Mouse (Mus musculus) neural tube, embryonic 15.5 days (tissue): ENCODE measurements around the gene Arhgef28. TPM values are rescaled to one million over a fixed set of nuclear protein-coding genes. Genes with fewer than 3 reads are reported as not detected.

Experiments
- ATAC-seq: fragments of 200-750 bp; cut with Nextera tagmentation; 2 replicates; pipeline ENCODE4 v1.8.0; 2017; ENCODE audit warnings: mild to moderate bottlenecking, moderate TSS enrichment, moderate library complexity; ENCODE audit not compliant: low FRiP score
- H3K27ac ChIP-seq: fragments of 300-500 bp; sonication (generic); replicated peaks from 2 replicates; pipeline ENCODE4 v1.5.1; 2015; ENCODE audit warnings: mild to moderate bottlenecking, inconsistent platforms
- H3K27me3 ChIP-seq: fragments of 300-500 bp; sonication (generic); replicated peaks from 2 replicates; pipeline ENCODE4 v1.6.1; 2015; ENCODE audit warnings: inconsistent platforms
- H3K36me3 ChIP-seq: fragments of 300-500 bp; sonication (generic); 2 replicates; pipeline ENCODE4 v1.6.1; 2015; ENCODE audit warnings: inconsistent platforms
- H3K4me1 ChIP-seq: fragments of 300-500 bp; sonication (generic); 2 replicates; pipeline ENCODE4 v1.6.1; 2015; ENCODE audit warnings: inconsistent platforms
- H3K4me2 ChIP-seq: fragments of 300-500 bp; sonication (generic); 2 replicates; pipeline ENCODE4 v1.6.1; 2015; ENCODE audit warnings: inconsistent platforms, mild to moderate bottlenecking, moderate library complexity
- H3K4me3 ChIP-seq: fragments of 300-500 bp; sonication (generic); replicated peaks from 2 replicates; pipeline ENCODE4 v1.5.1; 2015; ENCODE audit warnings: mild to moderate bottlenecking, inconsistent platforms
- H3K9ac ChIP-seq: fragments of 300-500 bp; sonication (generic); replicated peaks from 2 replicates; pipeline ENCODE4 v1.6.1; 2015; ENCODE audit warnings: mild to moderate bottlenecking, inconsistent platforms
- H3K9me3 ChIP-seq: fragments of 300-500 bp; sonication (generic); replicated peaks from 2 replicates; pipeline ENCODE4 v1.6.1; 2016; ENCODE audit warnings: inconsistent platforms
- WGBS: fragments of 180-500 bp; shearing (Covaris S2); methylation state at CpG from one replicate; pipeline ENCODE4 v1.1.7; 2015; ENCODE audit warnings: mixed read lengths; 5-methylcytosine and 5-hydroxymethylcytosine counted together
- polyA plus RNA-seq: library from polyadenylated mRNA; unstranded; fragments of >200 nt; fragmentation: Nextera tagmentation; extraction: Ambion mirVana; gene quantifications from 2 replicates; pipeline ENCODE4 v1.2.1, GENCODE M21; 2015

Gene Arhgef28
- polyA plus RNA-seq, 1 experiment from 2014 or later: 31.0 TPM

DNA sequence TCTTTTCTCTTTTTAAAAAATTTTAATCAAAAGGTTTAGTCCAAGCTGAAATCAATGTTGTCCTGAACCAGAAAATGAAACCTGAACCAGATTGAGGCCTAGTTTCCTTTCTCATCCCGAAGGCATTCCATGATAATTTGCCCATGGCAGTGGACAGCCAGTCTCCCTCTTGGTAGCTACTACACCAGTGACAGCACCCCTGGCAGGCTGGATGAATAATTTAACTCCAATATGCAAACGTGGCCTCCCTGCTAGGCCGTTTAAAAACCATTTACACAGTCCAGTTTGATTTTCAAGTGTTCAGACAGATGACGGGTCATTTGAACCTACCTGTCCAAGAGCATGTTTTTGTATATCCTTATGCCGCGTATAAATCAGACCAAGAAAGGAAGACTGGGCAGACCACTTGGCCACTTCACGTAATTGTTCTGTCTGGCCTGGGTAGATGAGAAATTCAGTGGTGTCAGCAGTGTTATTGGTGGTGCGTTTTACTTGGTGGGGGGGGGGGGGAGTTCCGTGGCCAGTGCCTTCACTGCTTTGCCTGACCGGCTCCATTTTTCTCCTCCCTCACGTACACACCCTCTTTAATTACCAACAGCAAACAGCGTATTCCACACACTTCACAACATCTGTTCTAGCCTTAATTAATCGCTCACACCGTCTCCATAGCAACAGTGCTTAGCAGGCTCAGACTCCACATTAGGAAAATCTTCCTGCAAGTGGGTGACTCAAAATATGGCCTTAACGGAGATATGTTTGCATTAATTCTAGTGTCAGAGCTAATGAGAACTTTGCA lies 314.0 kb downstream of the Arhgef28 start:
- H3K9ac ChIP-seq: no peak overlapping the region
- 25% methylated on average over 15 of the region's 15 CpGs for WGBS
- H3K27me3 ChIP-seq: no peaks in the 10 kb centered on the region
- H3K4me1 ChIP-seq: peaks cover 27% of the 10 kb centered on the region
- H3K4me2 ChIP-seq: peak overlapping the region; percentile 19; the same call in 1 of the 2 replicates
- peak overlapping the region; percentile 80 for H3K27ac ChIP-seq
- no peak overlapping the region for H3K4me3 ChIP-seq
- no peaks in the 10 kb centered on the region for H3K36me3 ChIP-seq
- peak; percentile 88 for ATAC-seq
- H3K9me3 ChIP-seq: no peaks in the 10 kb centered on the region

DNA sequence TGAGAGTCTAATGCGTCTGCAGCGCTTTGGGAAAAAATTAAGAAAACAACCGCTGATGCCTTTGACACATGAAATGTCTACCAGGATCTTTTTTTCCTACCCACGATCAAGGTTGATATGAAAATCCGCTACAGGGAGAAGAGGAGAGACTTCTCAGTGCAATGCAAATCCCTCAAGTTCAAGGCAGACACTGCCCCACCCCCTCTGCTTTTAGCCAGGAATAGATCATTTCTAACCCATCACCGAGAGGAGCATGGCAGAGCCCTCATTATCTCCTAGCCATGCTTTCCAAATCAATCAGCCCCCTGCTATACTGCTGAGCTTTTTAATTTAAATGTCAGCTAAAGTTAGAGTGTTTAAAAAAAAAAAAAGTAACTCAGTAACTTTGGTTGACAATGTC lies 318.2 kb downstream of the Arhgef28 start:
- H3K27ac ChIP-seq: 0 out of 2 replicates have a peak overlapping the region, but pooled peaks have one; percentile 10
- no peaks in the 10 kb centered on the region for H3K27me3 ChIP-seq
- H3K4me2 ChIP-seq: no peak overlapping the region
- no peaks in the 10 kb centered on the region for H3K36me3 ChIP-seq
- peaks cover 26% of the 10 kb centered on the region for H3K4me1 ChIP-seq
- ATAC-seq: no peak
- no peaks in the 10 kb centered on the region for H3K9me3 ChIP-seq
- WGBS: 57% methylated on average over 6 of the region's 6 CpGs
- no peak overlapping the region for H3K9ac ChIP-seq
- H3K4me3 ChIP-seq: no peak overlapping the region

DNA sequence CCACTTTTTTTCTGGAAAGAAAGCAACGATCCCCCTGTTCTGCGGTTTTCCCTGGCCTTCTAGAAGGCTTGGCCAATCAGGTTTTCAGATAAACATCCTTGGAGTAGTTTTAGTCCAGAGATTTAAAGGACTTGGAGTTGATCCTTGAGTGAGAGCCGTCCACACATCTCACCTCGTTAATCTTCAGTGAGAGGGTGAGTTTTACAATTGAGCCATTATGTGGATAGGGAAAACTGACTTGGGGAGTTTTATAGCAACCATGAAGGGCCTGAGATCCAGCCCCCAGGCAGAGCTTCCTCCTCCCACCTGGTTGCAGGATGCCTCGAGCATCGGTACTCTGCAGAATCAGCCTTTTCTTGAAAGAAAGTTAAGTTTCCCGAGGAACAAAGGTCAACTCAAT lies 318.7 kb downstream of the Arhgef28 start:
- no peak overlapping the region for H3K9ac ChIP-seq
- no peaks in the 10 kb centered on the region for H3K9me3 ChIP-seq
- no peak overlapping the region for H3K27ac ChIP-seq
- whole genome bisulfite sequencing: 42% methylated on average over 7 of the region's 7 CpGs
- peaks cover 22% of the 10 kb centered on the region for H3K4me1 ChIP-seq
- ATAC-seq: no peak
- H3K36me3 ChIP-seq: no peaks in the 10 kb centered on the region
- H3K27me3 ChIP-seq: no peaks in the 10 kb centered on the region
- no peak overlapping the region for H3K4me3 ChIP-seq
- H3K4me2 ChIP-seq: no peak overlapping the region

DNA sequence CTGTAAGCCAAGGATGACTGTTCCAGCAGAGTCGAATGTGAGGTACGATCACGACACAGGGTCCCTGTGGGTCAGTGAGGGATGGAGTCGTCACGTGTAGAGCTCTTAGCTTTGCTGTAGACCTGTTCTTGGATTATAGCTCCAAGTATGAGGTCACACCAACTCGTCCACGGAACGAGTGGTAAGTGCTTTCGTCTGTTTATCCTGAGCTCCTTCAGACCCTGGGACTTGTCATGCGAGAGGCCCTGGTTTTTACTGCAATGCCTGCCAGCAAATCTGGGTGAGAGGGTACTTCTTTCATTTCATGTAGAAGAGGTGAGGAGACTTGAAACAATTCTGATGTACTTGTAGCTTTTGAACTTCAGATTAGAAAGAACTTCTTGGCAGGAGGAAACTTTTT lies 322.6 kb downstream of the Arhgef28 start:
- Histone ChIP-seq H3K9ac (no peak overlapping the region), H3K36me3 (no peaks in the 10 kb centered on the region), H3K27ac (no peak overlapping the region), H3K4me2 (no peak overlapping the region), H3K4me3 (no peak overlapping the region), H3K9me3 (no peaks in the 10 kb centered on the region), H3K27me3 (no peaks in the 10 kb centered on the region), H3K4me1 (peaks cover 10% of the 10 kb centered on the region)
- ATAC-seq: no peak
- WGBS: 87% methylated on average over 10 of the region's 10 CpGs

DNA sequence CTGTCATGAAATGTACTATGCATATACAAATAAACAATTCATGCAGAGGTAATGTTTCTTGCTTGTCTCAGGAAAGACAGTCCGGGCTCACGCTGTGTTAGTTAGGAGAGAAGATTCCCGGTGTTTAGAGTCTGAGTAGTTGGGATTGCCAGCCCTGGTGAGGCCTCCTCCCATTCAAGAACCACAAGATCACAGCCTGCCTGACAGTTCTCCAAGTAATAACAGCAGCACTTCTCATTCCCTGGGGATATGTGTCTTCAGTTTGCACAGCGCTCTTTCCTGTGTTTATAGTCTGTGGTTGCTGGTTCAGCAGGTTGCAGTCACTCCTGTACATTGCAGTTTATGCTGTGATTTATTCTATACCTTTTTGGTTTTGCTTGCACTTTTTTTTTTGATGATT lies 329.8 kb downstream of the Arhgef28 start:
- Histone ChIP-seq H3K27me3 (no peaks in the 10 kb centered on the region), H3K4me3 (no peak overlapping the region), H3K4me2 (no peak overlapping the region), H3K36me3 (no peaks in the 10 kb centered on the region), H3K9ac (no peak overlapping the region), H3K27ac (no peak overlapping the region), H3K9me3 (no peaks in the 10 kb centered on the region), H3K4me1 (peaks cover 7% of the 10 kb centered on the region; the same call in 1 of the 2 replicates)
- no peak for ATAC-seq
- 59% methylated on average over 4 of the region's 4 CpGs for WGBS

DNA sequence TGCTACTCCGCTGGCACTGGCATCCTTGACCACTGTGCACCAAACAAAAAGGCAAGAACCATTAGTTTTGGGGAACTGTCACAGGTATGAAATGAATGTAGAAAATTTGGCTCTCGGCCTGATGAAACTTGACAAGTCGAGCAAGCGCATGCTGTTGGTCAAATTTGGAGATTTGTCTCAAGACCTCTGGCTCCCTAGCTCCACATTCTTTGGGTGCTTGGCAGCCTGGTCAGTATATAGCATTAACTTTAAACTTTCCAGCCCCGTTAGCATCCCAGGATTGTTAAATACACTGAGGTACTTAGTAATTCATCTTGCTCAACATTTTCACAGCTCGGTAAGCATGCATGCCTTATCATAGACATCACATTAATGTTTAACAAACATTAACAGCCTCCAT lies 330.2 kb downstream of the Arhgef28 start:
- H3K4me2 ChIP-seq: no peak overlapping the region
- no peak overlapping the region for H3K9ac ChIP-seq
- no peaks in the 10 kb centered on the region for H3K36me3 ChIP-seq
- H3K9me3 ChIP-seq: no peaks in the 10 kb centered on the region
- no peak overlapping the region for H3K27ac ChIP-seq
- H3K4me3 ChIP-seq: no peak overlapping the region
- 81% methylated on average over 6 of the region's 6 CpGs for WGBS
- H3K27me3 ChIP-seq: no peaks in the 10 kb centered on the region
- ATAC-seq: no peak
- peaks cover 7% of the 10 kb centered on the region; the same call in 1 of the 2 replicates for H3K4me1 ChIP-seq

DNA sequence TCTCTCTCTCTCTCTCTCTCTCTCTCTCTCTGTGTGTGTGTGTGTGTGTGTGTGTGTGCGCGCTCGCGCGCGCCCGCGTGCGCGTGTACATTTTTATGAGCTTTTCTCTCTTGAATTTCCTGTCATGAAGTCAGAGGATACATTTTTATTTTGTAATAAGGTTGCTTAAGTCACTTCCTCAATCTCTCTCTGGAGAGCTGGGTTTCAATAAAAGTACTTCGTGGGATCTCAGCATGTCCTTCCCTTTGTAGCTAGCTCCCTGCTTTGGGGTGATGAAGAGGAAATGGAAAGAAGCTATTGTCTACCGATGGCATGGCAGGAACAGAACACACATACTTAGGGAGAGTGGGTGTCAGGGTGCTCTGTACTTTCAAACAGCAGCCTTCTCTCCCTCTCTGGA lies 336.8 kb downstream of the Arhgef28 start:
- no peak overlapping the region for H3K9ac ChIP-seq
- no peaks in the 10 kb centered on the region for H3K9me3 ChIP-seq
- peaks cover 33% of the 10 kb centered on the region for H3K4me1 ChIP-seq
- peak overlapping the region; percentile 65 for H3K27ac ChIP-seq
- no peaks in the 10 kb centered on the region for H3K36me3 ChIP-seq
- WGBS: 55% methylated on average over 12 of the region's 12 CpGs
- H3K4me3 ChIP-seq: no peak overlapping the region
- H3K4me2 ChIP-seq: no peak overlapping the region
- ATAC-seq: no peak
- no peaks in the 10 kb centered on the region for H3K27me3 ChIP-seq

DNA sequence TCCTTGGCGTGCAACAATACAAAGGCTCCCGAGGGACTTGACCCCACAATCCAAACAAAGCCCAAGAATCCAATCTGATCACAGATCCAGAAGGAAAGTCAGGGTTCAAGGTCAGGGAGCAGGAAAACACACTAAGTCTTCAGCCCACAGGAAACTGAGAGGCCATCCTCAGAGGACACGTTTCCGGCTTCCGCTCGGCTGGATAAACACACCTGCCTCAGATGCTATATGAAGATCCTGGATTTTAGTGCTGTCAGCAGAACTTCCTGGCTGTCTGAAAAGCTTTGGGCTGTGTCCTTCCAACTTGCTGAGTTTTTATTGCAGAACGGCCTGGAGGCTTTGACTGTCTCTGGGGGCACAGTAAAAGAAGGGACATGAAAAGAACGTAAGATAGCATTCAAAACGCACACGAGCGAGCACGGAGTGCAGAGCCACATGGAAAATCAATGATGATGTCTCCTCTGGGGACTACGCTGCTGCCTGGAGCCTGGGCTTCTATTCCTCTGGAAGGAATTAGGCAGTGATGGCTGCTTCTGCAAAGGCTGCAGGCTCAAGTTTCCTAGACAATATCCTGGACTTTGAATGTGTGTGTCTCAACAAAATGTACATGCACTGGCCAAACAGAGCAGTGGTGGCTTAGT lies 338.8 kb downstream of the Arhgef28 start:
- H3K4me3 ChIP-seq: no peak overlapping the region
- WGBS: 30% methylated on average over 13 of the region's 13 CpGs
- H3K27ac ChIP-seq: peak overlapping the region; percentile 56; the same call in 1 of the 2 replicates

DNA sequence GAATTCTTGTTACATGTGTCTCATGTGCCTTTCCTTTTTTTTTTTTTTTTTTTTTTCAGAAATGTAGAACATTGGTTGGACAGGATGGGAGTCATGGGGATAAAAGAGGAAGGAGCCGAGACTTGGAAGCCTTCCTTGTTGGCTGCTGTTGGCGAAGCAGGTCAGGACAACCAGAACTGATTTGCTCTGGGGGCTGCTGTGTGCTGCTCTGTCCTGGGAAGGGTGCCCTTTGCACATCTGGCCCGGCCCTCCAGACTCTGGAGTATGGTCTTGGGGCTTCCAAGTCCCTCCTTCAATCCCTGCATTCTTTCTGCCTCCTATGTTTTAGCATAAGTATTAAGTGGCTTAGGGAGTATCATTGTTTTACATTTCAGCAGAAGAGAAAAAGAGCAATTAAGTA lies 347.2 kb downstream of the Arhgef28 start:
- WGBS: 82% methylated on average over 3 of the region's 3 CpGs

More for the DNA sequence above, 338.8 kb downstream of the Arhgef28 start:
- H3K4me1 ChIP-seq: peaks cover 31% of the 10 kb centered on the region
- no peak overlapping the region for H3K9ac ChIP-seq
- no peaks in the 10 kb centered on the region for H3K9me3 ChIP-seq
- ATAC-seq: no peak
- no peak overlapping the region for H3K4me2 ChIP-seq
- no peaks in the 10 kb centered on the region for H3K36me3 ChIP-seq
- no peaks in the 10 kb centered on the region for H3K27me3 ChIP-seq

DNA sequence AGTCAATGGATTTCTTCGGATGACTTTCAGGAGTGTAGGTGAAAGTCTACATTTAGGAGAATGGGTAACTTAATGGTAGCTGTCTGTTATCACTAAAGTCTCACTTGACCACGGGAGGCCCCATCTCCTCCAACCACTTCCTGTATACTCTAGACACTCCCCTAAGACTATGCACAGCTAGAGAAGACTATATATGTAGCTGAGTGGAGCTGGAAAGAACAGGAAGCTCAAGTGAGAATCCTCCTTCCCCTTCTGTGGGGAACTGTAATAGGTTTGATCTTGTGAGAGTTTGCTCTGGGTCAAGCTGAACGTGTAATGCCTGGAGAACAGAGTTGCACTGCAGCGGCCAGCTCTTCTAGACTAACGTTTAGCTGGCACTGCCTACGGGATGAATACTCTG lies 348.4 kb downstream of the Arhgef28 start:
- no peak overlapping the region for H3K4me2 ChIP-seq
- 85% methylated on average over 6 of the region's 6 CpGs for WGBS
- H3K27ac ChIP-seq: no peak overlapping the region
- no peaks in the 10 kb centered on the region for H3K36me3 ChIP-seq
- H3K9me3 ChIP-seq: no peaks in the 10 kb centered on the region
- no peak overlapping the region for H3K9ac ChIP-seq
- no peak for ATAC-seq
- H3K4me1 ChIP-seq: no peaks in the 10 kb centered on the region
- H3K4me3 ChIP-seq: no peak overlapping the region
- no peaks in the 10 kb centered on the region for H3K27me3 ChIP-seq

More for the DNA sequence above, 347.2 kb downstream of the Arhgef28 start:
- no peaks in the 10 kb centered on the region for H3K27me3 ChIP-seq
- no peak for ATAC-seq
- no peak overlapping the region for H3K9ac ChIP-seq
- H3K9me3 ChIP-seq: no peaks in the 10 kb centered on the region
- no peak overlapping the region for H3K4me2 ChIP-seq
- H3K27ac ChIP-seq: no peak overlapping the region
- no peak overlapping the region for H3K4me3 ChIP-seq
- no peaks in the 10 kb centered on the region for H3K4me1 ChIP-seq
- H3K36me3 ChIP-seq: no peaks in the 10 kb centered on the region

DNA sequence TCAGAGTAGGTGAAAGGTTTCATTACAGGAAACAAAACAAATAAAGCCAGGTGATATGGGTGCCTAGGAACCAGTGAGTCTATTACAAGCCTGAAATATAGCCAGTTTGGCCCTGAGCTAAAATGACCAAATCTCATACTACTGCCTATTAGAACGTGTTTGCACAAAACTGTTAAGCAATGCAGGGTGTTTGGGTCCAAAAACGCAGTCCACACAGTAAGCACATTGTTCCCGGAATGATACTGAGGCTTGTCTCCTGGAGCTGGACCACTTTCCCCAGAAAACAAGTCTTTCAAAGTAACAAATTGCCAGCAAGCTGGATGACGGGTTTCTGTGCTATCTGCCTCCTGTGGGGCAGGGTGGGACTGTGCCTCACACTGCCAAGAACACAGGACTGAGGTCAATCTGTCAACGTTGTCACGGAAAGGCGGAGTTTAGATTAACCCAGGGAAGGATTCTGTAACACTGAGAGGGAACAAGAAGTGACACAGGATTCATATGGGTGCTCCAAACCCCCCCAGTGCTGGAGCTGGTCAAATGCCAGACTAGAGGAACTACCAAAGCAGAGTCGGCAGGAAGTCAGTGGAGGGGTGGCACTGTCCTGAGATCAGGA lies 352.8 kb downstream of the Arhgef28 start:
- no peak for ATAC-seq
- H3K36me3 ChIP-seq: no peaks in the 10 kb centered on the region
- H3K4me2 ChIP-seq: no peak overlapping the region
- no peak overlapping the region for H3K27ac ChIP-seq
- H3K4me1 ChIP-seq: no peaks in the 10 kb centered on the region
- 57% methylated on average over 8 of the region's 8 CpGs for WGBS
- no peaks in the 10 kb centered on the region for H3K9me3 ChIP-seq
- H3K4me3 ChIP-seq: no peak overlapping the region
- H3K27me3 ChIP-seq: no peaks in the 10 kb centered on the region
- H3K9ac ChIP-seq: no peak overlapping the region
